Mouse (Mus musculus) myocyte (in vitro differentiated cells): ENCODE results near the gene Lypd5. TPM values are rescaled to one million over a fixed set of nuclear protein-coding genes. Genes with fewer than 3 reads are reported as not detected.
A peak's percentile ranks its signal among the peaks of the same experiment; 100 is the strongest.
"Not testable (repeated sequence)": the region's sequence is repeated elsewhere in the genome, so short reads cannot be mapped to it uniquely, and the experiment has no call there.

Experiments used
- H3K27me3 ChIP-seq: one replicate; pipeline ENCODE4 v1.6.1; 2011; ENCODE audit not compliant: control insufficient read depth, insufficient read depth, insufficient read length
- H3K36me3 ChIP-seq: one replicate; pipeline ENCODE4 v1.6.1; 2011; ENCODE audit not compliant: control insufficient read depth, insufficient read depth
- H3K4me2 ChIP-seq: one replicate; pipeline ENCODE4 v1.6.1; 2011; ENCODE audit warnings: low read depth, control low read depth
- H3K4me3 ChIP-seq: one replicate; pipeline ENCODE4 v1.5.1; 2011; ENCODE audit warnings: mild to moderate bottlenecking, control low read depth, moderate library complexity
- H3K79me2 ChIP-seq: one replicate; pipeline ENCODE4 v1.6.1; 2011; ENCODE audit not compliant: control insufficient read depth, insufficient read depth
- H3ac ChIP-seq: one replicate; pipeline ENCODE4 v1.6.1; 2011; ENCODE audit not compliant: control insufficient read depth, insufficient read length
- CEBPB ChIP-seq: IDR thresholded peaks from 2 replicates; pipeline ENCODE4 v1.6.1; 2011; ENCODE audit warnings: mild to moderate bottlenecking, moderate library complexity; ENCODE audit not compliant: poor library complexity, insufficient read depth, severe bottlenecking
- E2F4 ChIP-seq: IDR thresholded peaks from one replicate; pipeline ENCODE4 v1.6.1; 2011; ENCODE audit warnings: mild to moderate bottlenecking, control low read depth, moderate library complexity; ENCODE audit not compliant: insufficient read depth
- MAX ChIP-seq: IDR thresholded peaks from one replicate; pipeline ENCODE4 v1.6.1; 2011; ENCODE audit warnings: low read depth, mild to moderate bottlenecking, control low read depth
- MYOD1 ChIP-seq, 3 experiments: IDR thresholded peaks; one replicate each; pipeline ENCODE4 v1.6.1; 2011; ENCODE audit warnings: control low read depth in 2 of 3, low read depth in 2 of 3, mild to moderate bottlenecking in 2 of 3, moderate library complexity in 1 of 3; ENCODE audit not compliant: insufficient read length in 2 of 3, control insufficient read depth in 1 of 3
- MYOG ChIP-seq, 3 experiments: IDR thresholded peaks; one replicate each; pipeline ENCODE4 v1.6.1; 2011; ENCODE audit warnings: control low read depth in 2 of 3, low read depth in 2 of 3, mild to moderate bottlenecking in 2 of 3; ENCODE audit not compliant: insufficient read length in 2 of 3, control insufficient read depth in 1 of 3, insufficient read depth in 1 of 3
- POLR2A ChIP-seq: IDR thresholded peaks from one replicate; pipeline ENCODE4 v1.6.1; 2011; ENCODE audit warnings: low read depth, mild to moderate bottlenecking, control low read depth, moderate library complexity; ENCODE audit not compliant: insufficient read length
- POLR2AphosphoS2 ChIP-seq: IDR thresholded peaks from one replicate; pipeline ENCODE4 v1.6.1; 2011; ENCODE audit warnings: low read depth, control low read depth; ENCODE audit not compliant: insufficient read length
- REST ChIP-seq: IDR thresholded peaks from one replicate; pipeline ENCODE4 v1.6.1; 2011; ENCODE audit warnings: mild to moderate bottlenecking, control low read depth, moderate library complexity; ENCODE audit not compliant: insufficient read depth, insufficient read length
- SRF ChIP-seq: IDR thresholded peaks from one replicate; pipeline ENCODE4 v1.6.1; 2011; ENCODE audit warnings: low read depth; ENCODE audit not compliant: control insufficient read depth, insufficient read length
- TCF12 ChIP-seq: IDR thresholded peaks from one replicate; pipeline ENCODE4 v1.6.1; 2011; ENCODE audit warnings: mild to moderate bottlenecking, control low read depth; ENCODE audit not compliant: poor library complexity, insufficient read depth, severe bottlenecking
- TCF3 ChIP-seq: IDR thresholded peaks from one replicate; pipeline ENCODE4 v1.6.1; 2011; ENCODE audit warnings: low read depth, control low read depth; ENCODE audit not compliant: insufficient read length
- USF1 ChIP-seq: IDR thresholded peaks from one replicate; pipeline ENCODE4 v1.6.1; 2011; ENCODE audit warnings: low read depth, mild to moderate bottlenecking, control low read depth, moderate library complexity
- polyA plus RNA-seq: library from polyadenylated mRNA; unstranded; fragments of >200 nt; fragmentation: generic; extraction: Trizol; gene quantifications from one replicate; pipeline ENCODE4 v1.2.1, GENCODE M21; 2012; ENCODE audit warnings: missing spikeins

Gene Lypd5
- polyA plus RNA-seq, 1 experiment: not detected

- H3K4me3 ChIP-seq: peak within 1 kb of the TSS; percentile 75
- peak within 1 kb of the TSS; percentile 92 for H3K4me2 ChIP-seq
- H3ac ChIP-seq: peak within 1 kb of the TSS; percentile 81
- TF ChIP-seq CEBPB: no peak
- TF ChIP-seq MYOG (IDR thresholded peaks at IDR 0.05; ENCODE audit: control insufficient read depth in 1 of 3, insufficient read depth in 1 of 3, insufficient read length in 2 of 3, low read depth in 2 of 3): peak in 1 of 3 experiments; percentile 11
- TF ChIP-seq MYOD1 (IDR thresholded peaks at IDR 0.05; ENCODE audit: control insufficient read depth in 1 of 3, insufficient read length in 2 of 3, low read depth in 2 of 3): no peak
- TF ChIP-seq MAX: no peak
- no peak for TF ChIP-seq E2F4
- peak; percentile 71 for TF ChIP-seq POLR2AphosphoS2
- no peak for TF ChIP-seq REST
- no peak for TF ChIP-seq TCF12
- TF ChIP-seq USF1: no peak
- peak; percentile 57 for TF ChIP-seq POLR2A
- TF ChIP-seq SRF: no peak
- no peak for TF ChIP-seq TCF3
- H3K36me3 ChIP-seq: no peaks in the 10 kb centered on the region
- H3K27me3 ChIP-seq: no peaks in the 10 kb centered on the region
- peaks cover 9% of the 10 kb centered on the region for H3K79me2 ChIP-seq
Observed at GRCm38 (mm10) chr7:24399256-24400081, 50.5 kb downstream of the Lypd5 start, which contains the start of gene Smg9. Gene Smg9 (plus strand): TSS chr7:24399619.

GRCm38 (mm10) chr7:24400082-24400452, 51.1 kb downstream of the Lypd5 start:
- H3K4me2 ChIP-seq: peak overlapping the region; percentile 92
- TF ChIP-seq E2F4 (no peak), TCF3 (no peak), REST (no peak), SRF (no peak), POLR2AphosphoS2 (no peak), CEBPB (no peak), MYOG (IDR thresholded peaks at IDR 0.05; ENCODE audit: control insufficient read depth in 1 of 3, insufficient read depth in 1 of 3, insufficient read length in 2 of 3, low read depth in 2 of 3) (no peak), USF1 (no peak), MYOD1 (IDR thresholded peaks at IDR 0.05; ENCODE audit: control insufficient read depth in 1 of 3, insufficient read length in 2 of 3, low read depth in 2 of 3) (no peak), POLR2A (no peak), MAX (no peak), TCF12 (no peak)
- H3K4me3 ChIP-seq: peak overlapping the region; percentile 75

GRCm38 (mm10) chr7:24400489-24400888, 51.5 kb downstream of the Lypd5 start:
- not testable (repeated sequence) for H3K79me2 ChIP-seq, H3K36me3 ChIP-seq, H3K27me3 ChIP-seq, H3K4me2 ChIP-seq
- H3ac ChIP-seq: peak overlapping the region; percentile 81
- peak overlapping the region; percentile 75 for H3K4me3 ChIP-seq

More at GRCm38 (mm10) chr7:24400082-24400452, 51.1 kb downstream of the Lypd5 start:
- no peaks in the 10 kb centered on the region for H3K27me3 ChIP-seq
- H3K36me3 ChIP-seq: no peaks in the 10 kb centered on the region
- peaks cover 9% of the 10 kb centered on the region for H3K79me2 ChIP-seq
- H3ac ChIP-seq: peak overlapping the region; percentile 81

- no peaks in the 10 kb centered on the region for H3K27me3 ChIP-seq
- H3K79me2 ChIP-seq: peaks cover 9% of the 10 kb centered on the region
- no peak overlapping the region for H3K4me2 ChIP-seq
- no peak for TF ChIP-seq MAX
- TF ChIP-seq REST: no peak
- no peak for TF ChIP-seq TCF12
- TF ChIP-seq MYOG (IDR thresholded peaks at IDR 0.05; ENCODE audit: control insufficient read depth in 1 of 3, insufficient read depth in 1 of 3, insufficient read length in 2 of 3, low read depth in 2 of 3): no peak
- TF ChIP-seq CEBPB: no peak
- TF ChIP-seq POLR2AphosphoS2: no peak
- TF ChIP-seq USF1: no peak
- TF ChIP-seq E2F4: no peak
- no peak for TF ChIP-seq SRF
- no peaks in the 10 kb centered on the region for H3K36me3 ChIP-seq
- no peak overlapping the region for H3ac ChIP-seq
- no peak overlapping the region for H3K4me3 ChIP-seq
Observed at GRCm38 (mm10) chr7:24402851-24403250, 53.9 kb downstream of the Lypd5 start.

Other genes starting within 250 kb of the Lypd5 start
- 1.2 TPM for gene Zfp112, start 236.9 kb upstream of the Lypd5 start, polyA plus RNA-seq
- 2.0 TPM for gene Zfp235, start 215.0 kb upstream of the Lypd5 start, polyA plus RNA-seq
- not detected for gene Zfp114, start 174.1 kb upstream of the Lypd5 start, polyA plus RNA-seq
- 0.90 TPM for gene Zfp111, start 137.8 kb upstream of the Lypd5 start, polyA plus RNA-seq
- 0.46 TPM for gene Zfp109, start 111.6 kb upstream of the Lypd5 start, polyA plus RNA-seq
- 0.38 TPM for gene Zfp108, start 94.4 kb upstream of the Lypd5 start, polyA plus RNA-seq
- gene Zfp93, start 78.8 kb upstream of the Lypd5 start, polyA plus RNA-seq: 1.4 TPM
- gene Zfp61, start 48.0 kb upstream of the Lypd5 start, polyA plus RNA-seq: 4.3 TPM
- 2.1 TPM for gene Zfp94, start 32.5 kb upstream of the Lypd5 start, polyA plus RNA-seq
- 0.05 TPM for gene Tescl, start 15.3 kb upstream of the Lypd5 start, polyA plus RNA-seq
- 37.4 TPM for gene Kcnn4, start 21.1 kb downstream of the Lypd5 start, polyA plus RNA-seq
- 17.4 TPM for gene Smg9, start 50.4 kb downstream of the Lypd5 start, polyA plus RNA-seq
- gene Irgc1, start 103.1 kb downstream of the Lypd5 start, polyA plus RNA-seq: 0.32 TPM
- gene Plaur, start 113.3 kb downstream of the Lypd5 start, polyA plus RNA-seq: 32.5 TPM
- gene Cadm4, start 132.8 kb downstream of the Lypd5 start, polyA plus RNA-seq: 54.4 TPM
- gene Zfp428, start 157.8 kb downstream of the Lypd5 start, polyA plus RNA-seq: 30.0 TPM
- 0.10 TPM for gene AC161166.1, start 163.3 kb downstream of the Lypd5 start, polyA plus RNA-seq
- gene Irgq, start 181.5 kb downstream of the Lypd5 start, polyA plus RNA-seq: 17.4 TPM
- 0.17 TPM for gene Pinlyp, start 196.9 kb downstream of the Lypd5 start, polyA plus RNA-seq
- 32.7 TPM for gene Xrcc1, start 197.1 kb downstream of the Lypd5 start, polyA plus RNA-seq
- gene Ethe1, start 238.3 kb downstream of the Lypd5 start, polyA plus RNA-seq: 34.7 TPM
- gene Zfp575, start 238.4 kb downstream of the Lypd5 start, polyA plus RNA-seq: 0.12 TPM